Mouse (Mus musculus) adrenal gland, postnatal 10 days (tissue): Measurements from ENCODE around the gene Smyd5. TPM values are rescaled to one million over a fixed set of nuclear protein-coding genes. Genes with fewer than 3 reads are reported as not detected.

ENCODE experiments used
- DNase-seq: peaks from one replicate; pipeline ENCODE4 v3.0.0; 2021; ENCODE audit warnings: mixed read lengths
- long read RNA-seq, 2 experiments: library from polyadenylated mRNA; stranded (forward); transcript quantifications; one replicate each; pipeline ENCODE4 v2.0.0; 2021
- total RNA-seq, 2 experiments: library from RNA; stranded (reverse); gene quantifications; 2 replicates each; pipeline ENCODE4 v1.2.3; 2021

Gene Smyd5
- 10 to 100 TPM; 25.7 to 26.7 TPM for total RNA-seq
- long read RNA-seq, experiment 1, transcript Smyd5-201 (13 exons, 2,486 nt): major isoform, 14 of 20 reads
- long read RNA-seq, experiment 1, partial matches to known transcripts: 2 of 20 reads
- long read RNA-seq, experiment 1, other reads (novel, unspliced or antisense): 4 of 20 reads
- long read RNA-seq, experiment 2, transcript Smyd5-201 (13 exons, 2,486 nt): major isoform, 17 of 21 reads
- long read RNA-seq, experiment 2, partial matches to known transcripts: 1 of 21 reads
- long read RNA-seq, experiment 2, other reads (novel, unspliced or antisense): 3 of 21 reads

GRCm38 (mm10) chr6:85431842-85432431 is at the start of gene Smyd5:
Gene Smyd5, plus strand, starts transcription at chr6:85431989.
- peak; percentile 95 for DNase-seq

- no peak for DNase-seq
Measured at GRCm38 (mm10) chr6:85382791-85383190, 49.0 kb upstream of the Smyd5 start.

GRCm38 (mm10) chr6:85388608-85389007 is 43.2 kb upstream of the Smyd5 start:
- no peak for DNase-seq

GRCm38 (mm10) chr6:85391803-85392202 is 40.0 kb upstream of the Smyd5 start:
- peak; percentile 82 for DNase-seq

- no peak for DNase-seq
Measured at GRCm38 (mm10) chr6:85395360-85395759, 36.4 kb upstream of the Smyd5 start.

GRCm38 (mm10) chr6:85397165-85397564 is 34.6 kb upstream of the Smyd5 start:
- peak; percentile 69 for DNase-seq

- DNase-seq: no peak
Measured at GRCm38 (mm10) chr6:85399715-85400114, 32.1 kb upstream of the Smyd5 start.

GRCm38 (mm10) chr6:85402613-85403012 is 29.2 kb upstream of the Smyd5 start:
- DNase-seq: no peak

GRCm38 (mm10) chr6:85403039-85403438 is 28.8 kb upstream of the Smyd5 start:
- no peak for DNase-seq

GRCm38 (mm10) chr6:85409003-85409402 is 22.8 kb upstream of the Smyd5 start:
- DNase-seq: peak; percentile 25

- DNase-seq: peak; percentile 78
Measured at GRCm38 (mm10) chr6:85410771-85411273, 21.0 kb upstream of the Smyd5 start.

- DNase-seq: no peak
Measured at GRCm38 (mm10) chr6:85415829-85416228, 16.0 kb upstream of the Smyd5 start.

- no peak for DNase-seq
Measured at GRCm38 (mm10) chr6:85419150-85419549, 12.6 kb upstream of the Smyd5 start.

- no peak for DNase-seq
Measured at GRCm38 (mm10) chr6:85423836-85424379, 7.9 kb upstream of the Smyd5 start, which contains the start of gene Noto. Gene Noto, plus strand, starts transcription at chr6:85423886.

GRCm38 (mm10) chr6:85431274-85431841 is 431 bp upstream of the Smyd5 start:
- DNase-seq: no peak

- DNase-seq: no peak
Measured at GRCm38 (mm10) chr6:85433865-85434264, 2.1 kb downstream of the Smyd5 start.

- no peak for DNase-seq
Measured at GRCm38 (mm10) chr6:85436204-85436603, 4.4 kb downstream of the Smyd5 start.

GRCm38 (mm10) chr6:85436631-85437030 is 4.8 kb downstream of the Smyd5 start:
- DNase-seq: no peak

- peak; percentile 40 for DNase-seq
Measured at GRCm38 (mm10) chr6:85441142-85441541, 9.4 kb downstream of the Smyd5 start.

- DNase-seq: peak; percentile 22
Measured at GRCm38 (mm10) chr6:85443488-85444233, 11.9 kb downstream of the Smyd5 start.

- no peak for DNase-seq
Measured at GRCm38 (mm10) chr6:85444266-85444965, 12.6 kb downstream of the Smyd5 start.

- DNase-seq: no peak
Measured at GRCm38 (mm10) chr6:85445286-85445685, 13.5 kb downstream of the Smyd5 start.
